ENCODE assay signal across 34 mouse cellular contexts in genomic region chr11:80856827-80857226, GRCm38 (mm10). TPM values are rescaled to one million over a fixed set of nuclear protein-coding genes. Genes with fewer than 3 reads are reported as not detected.
DNase-seq lines count a peak whose midpoint lies in the region; ATAC-seq and TF ChIP-seq lines count a peak whose summit lies in the region.
"Had no signal": no experiment of that assay in that cellular context is flagged by ENCODE, and none has a peak within 500 bp of the region (broad histone marks: within the 10 kb centered on the region; RNA-seq: fewer than 3 reads in every experiment).

No protein-coding gene starts in this region.

- peaks cover 9% of the 10 kb centered on the region for H3K4me1 ChIP-seq in testis, adult 2 months (ENCODE audit: control insufficient read depth, insufficient read depth, low read length)
- H3K4me1 ChIP-seq in stomach, embryonic 14.5 days (ENCODE audit: control insufficient read depth, insufficient read depth, low read length) = no peaks in the 10 kb centered on the region
- no peaks in the 10 kb centered on the region for H3K4me1 ChIP-seq in stomach, postnatal 0 days (replicated peaks; ENCODE audit: control insufficient read depth, insufficient read depth)
- H3K4me1 ChIP-seq: embryonic facial prominence, embryonic 10.5 days; embryonic facial prominence, embryonic 13.5 days; heart, embryonic 15.5 days; hindbrain, embryonic 10.5 days had no signal

- DNase-seq in testis, postnatal 10 days (ENCODE audit: low spot score) = no peak
- DNase-seq in stomach, postnatal 0 days (ENCODE audit: low spot score) = no peak
- no peak for DNase-seq in gastrocnemius, adult 8-10 months (ENCODE audit: low spot score in 2 of 2)
- no peak for DNase-seq in left cerebral cortex, postnatal 36 days (ENCODE audit: low spot score in 2 of 2)
- DNase-seq: adrenal gland, adult 8-10 months; adrenal gland, postnatal 25 days; cerebellum, adult 11-12 months; cerebellum, adult 8-10 months; cerebellum, postnatal 10 days; cerebellum, postnatal 36 days; embryo, embryonic 11 days; gastrocnemius, adult 2 months; gastrocnemius, postnatal 25 days; heart, adult 18-20 months; heart, postnatal 10 days; heart, postnatal 36 days had no signal

- H3K27me3 ChIP-seq in testis, adult 2 months (ENCODE audit: control insufficient read depth, insufficient read depth, low read length) = no peaks in the 10 kb centered on the region
- H3K27me3 ChIP-seq in stomach, embryonic 14.5 days (ENCODE audit: control insufficient read depth, insufficient read depth, low read length) = no peaks in the 10 kb centered on the region
- no peaks in the 10 kb centered on the region for H3K27me3 ChIP-seq in stomach, postnatal 0 days (ENCODE audit: control insufficient read depth, insufficient read depth, low read length)
- H3K27me3 ChIP-seq: embryonic facial prominence, embryonic 13.5 days; forebrain, embryonic 13.5 days; heart, embryonic 15.5 days; hindbrain, embryonic 13.5 days had no signal

- peak overlapping the region; percentile 53 for H3K4me3 ChIP-seq in testis, adult 2 months (ENCODE audit: control insufficient read depth, low read depth, low read length)
- no peak overlapping the region for H3K4me3 ChIP-seq in stomach, embryonic 14.5 days (ENCODE audit: low read depth, low read length)
- no peak overlapping the region for H3K4me3 ChIP-seq in stomach, postnatal 0 days (ENCODE audit: low read depth, low read length)
- H3K4me3 ChIP-seq: embryonic facial prominence, embryonic 10.5 days; embryonic facial prominence, embryonic 13.5 days; erythroblast, embryonic 14.5 days; forebrain, embryonic 10.5 days; forebrain, embryonic 13.5 days; gastrocnemius, adult 2 months; heart, embryonic 12.5 days; heart, embryonic 15.5 days; hindbrain, embryonic 10.5 days; hindbrain, embryonic 13.5 days had no signal

- peak; percentile 28; the same call in 1 of the 2 replicates for ATAC-seq in stomach, embryonic 14.5 days (ENCODE audit: insufficient number of reproducible peaks, insufficient read depth, low FRiP score, low read depth)
- ATAC-seq in stomach, postnatal 0 days (ENCODE audit: low FRiP score, low TSS enrichment) = 0 out of 2 replicates have a peak, but pooled peaks have one; percentile 13
- ATAC-seq: activated CD4-positive, CD25-positive, alpha-beta regulatory T cell, adult 4 months; CD4-positive, CD25-positive, alpha-beta regulatory T cell, adult 4 months; forebrain, embryonic 13.5 days; forebrain, embryonic 16.5 days; hindbrain, embryonic 16.5 days had no signal

- no peaks in the 10 kb centered on the region for H3K36me3 ChIP-seq in testis, adult 2 months (ENCODE audit: control insufficient read depth, insufficient read depth, low read length)
- H3K36me3 ChIP-seq in stomach, embryonic 14.5 days (ENCODE audit: control insufficient read depth, insufficient read depth, low read length) = no peaks in the 10 kb centered on the region
- H3K36me3 ChIP-seq in stomach, postnatal 0 days (ENCODE audit: control insufficient read depth, insufficient read depth, low read length) = no peaks in the 10 kb centered on the region
- H3K36me3 ChIP-seq: embryonic facial prominence, embryonic 10.5 days; embryonic facial prominence, embryonic 13.5 days; forebrain, embryonic 10.5 days; heart, embryonic 12.5 days; heart, embryonic 15.5 days; hindbrain, embryonic 10.5 days; hindbrain, embryonic 13.5 days had no signal

- H3K9me3 ChIP-seq in stomach, embryonic 14.5 days (ENCODE audit: control insufficient read depth, low read depth, low read length) = no peaks in the 10 kb centered on the region
- H3K9me3 ChIP-seq in stomach, postnatal 0 days (ENCODE audit: control insufficient read depth, low read length) = no peaks in the 10 kb centered on the region
- H3K9me3 ChIP-seq: embryonic facial prominence, embryonic 10.5 days; embryonic facial prominence, embryonic 13.5 days; forebrain, embryonic 10.5 days; forebrain, embryonic 13.5 days; heart, embryonic 12.5 days; heart, embryonic 15.5 days; hindbrain, embryonic 10.5 days; hindbrain, embryonic 13.5 days had no signal

- no peak overlapping the region for H3K4me2 ChIP-seq in stomach, embryonic 14.5 days (replicated peaks; ENCODE audit: low read depth, low read length)
- H3K4me2 ChIP-seq in stomach, postnatal 0 days (replicated peaks; ENCODE audit: low read depth) = no peak overlapping the region
- H3K4me2 ChIP-seq: embryonic facial prominence, embryonic 13.5 days; forebrain, embryonic 13.5 days; heart, embryonic 12.5 days; heart, embryonic 15.5 days; hindbrain, embryonic 13.5 days had no signal

- no peak for TF ChIP-seq POLR2A in testis, adult 2 months (IDR thresholded peaks at IDR 0.05; ENCODE audit: control insufficient read depth, low read depth, low read length)

- TF ChIP-seq EP300 in stomach, postnatal 0 days (optimal IDR thresholded peaks at IDR 0.05) = no peak

- H3K9ac ChIP-seq in stomach, embryonic 14.5 days (replicated peaks; ENCODE audit: low read depth, low read length) = no peak overlapping the region
- H3K9ac ChIP-seq in stomach, postnatal 0 days (ENCODE audit: low read length) = no peak overlapping the region
- H3K9ac ChIP-seq: embryonic facial prominence, embryonic 13.5 days; forebrain, embryonic 13.5 days; heart, embryonic 12.5 days; heart, embryonic 15.5 days; hindbrain, embryonic 13.5 days had no signal

- 43% methylated on average over 2 of the region's 2 CpGs for WGBS in stomach, embryonic 14.5 days
- WGBS in stomach, postnatal 0 days = 35% methylated on average over 2 of the region's 2 CpGs

- intact Hi-C loops in left cerebral cortex, postnatal 36 days (cut with DNase I) = no loop called here

- H3K27ac ChIP-seq in testis, adult 2 months (ENCODE audit: control insufficient read depth, insufficient read depth, low read depth, low read length) = no peak overlapping the region
- no peak overlapping the region for H3K27ac ChIP-seq in stomach, embryonic 14.5 days (ENCODE audit: low read length)
- H3K27ac ChIP-seq in stomach, postnatal 0 days (replicated peaks) = 0 out of 2 replicates have a peak overlapping the region, but pooled peaks have one; percentile 4
- H3K27ac ChIP-seq: embryonic facial prominence, embryonic 10.5 days; embryonic facial prominence, embryonic 13.5 days; forebrain, embryonic 10.5 days; forebrain, embryonic 13.5 days; gastrocnemius, adult 2 months; heart, embryonic 15.5 days; hindbrain, embryonic 10.5 days; hindbrain, embryonic 13.5 days had no signal

- TF ChIP-seq CTCF in testis, adult 2 months (IDR thresholded peaks at IDR 0.05; ENCODE audit: control insufficient read depth, insufficient read depth, insufficient replicate concordance, low read depth, low read length) = no peak
- no peak for TF ChIP-seq CTCF in stomach, postnatal 0 days (IDR thresholded peaks at IDR 0.05; ENCODE audit: low read depth)

RNA-seq across cellular contexts. Expression of gene Spaca3, which starts 1.3 kb away (rescaled TPM):
- polyA plus RNA-seq in testis, adult 2 months (2012; rRNA removed) = 490 and 494 TPM in 2 replicates
- polyA plus RNA-seq in stomach, embryonic 14.5 days (2014; fragmentation: Nextera tagmentation; extraction: Ambion mirVana) = not detected in 2 replicates
- 0.35 and 0.44 TPM in 2 replicates for polyA plus RNA-seq in stomach, postnatal 0 days (2015; fragmentation: Nextera tagmentation; extraction: Ambion mirVana)
- total RNA-seq in gastrocnemius, adult 8-10 months (2022) = not detected
- total RNA-seq in left cerebral cortex, postnatal 36 days (2021) = not detected
- total RNA-seq: adrenal gland, adult 8-10 months; adrenal gland, postnatal 25 days; gastrocnemius, adult 2 months; gastrocnemius, postnatal 25 days; heart, adult 18-20 months; heart, postnatal 10 days; heart, postnatal 36 days had no signal
- polyA plus RNA-seq: activated CD4-positive, CD25-positive, alpha-beta regulatory T cell, adult 4 months; brain, embryonic 14.5 days; C2C12; CD4-positive, CD25-positive, alpha-beta regulatory T cell, adult 4 months; cortical plate, adult 2 months; embryonic facial prominence, embryonic 10.5 days; embryonic facial prominence, embryonic 13.5 days; erythroblast, embryonic 14.5 days; forebrain, embryonic 10.5 days; forebrain, embryonic 13.5 days; forebrain, embryonic 16.5 days; heart, embryonic 12.5 days; heart, embryonic 15.5 days; hindbrain, embryonic 10.5 days; hindbrain, embryonic 13.5 days; hindbrain, embryonic 16.5 days had no signal

RNA-seq across cellular contexts. Expression of gene Tmem98, which starts 46.9 kb away (rescaled TPM):
- polyA plus RNA-seq in testis, adult 2 months (2012; rRNA removed) = 4.3 and 4.5 TPM in 2 replicates
- 128 and 132 TPM in 2 replicates for polyA plus RNA-seq in stomach, embryonic 14.5 days (2014; fragmentation: Nextera tagmentation; extraction: Ambion mirVana)
- polyA plus RNA-seq in stomach, postnatal 0 days (2015; fragmentation: Nextera tagmentation; extraction: Ambion mirVana) = 126 and 129 TPM in 2 replicates
- total RNA-seq in gastrocnemius, adult 8-10 months (2022) = 1 to 10 TPM in 1 of 4 experiments, under 1 TPM in 3; 0.24 to 1.4 (median 0.77) TPM
- total RNA-seq in left cerebral cortex, postnatal 36 days (2021) = 1 to 10 TPM; 4.8 to 9.4 TPM
- polyA plus RNA-seq: activated CD4-positive, CD25-positive, alpha-beta regulatory T cell, adult 4 months; CD4-positive, CD25-positive, alpha-beta regulatory T cell, adult 4 months; erythroblast, embryonic 14.5 days had no signal

Comparison
In these comparisons a context has a peak if more than half of its experiments do, and no peak if none do; other contexts are left out.
1. RNA of gene Spaca3, which starts 1.3 kb away (polyA plus RNA-seq): 490 to 494 TPM in testis, adult 2 months; 0.35 to 0.44 TPM in stomach, postnatal 0 days and not detected in stomach, embryonic 14.5 days; every median in the first group is over 100 times any median in the second.
2. RNA of gene Tmem98, which starts 46.9 kb away (polyA plus RNA-seq): 128 to 132 TPM in stomach, embryonic 14.5 days and 126 to 129 TPM in stomach, postnatal 0 days; 4.3 to 4.5 TPM in testis, adult 2 months; every median in the first group is over 10 times any median in the second.